Mouse (Mus musculus) kidney, embryonic 14.5 days (tissue): ENCODE results near the gene Unc5cl. TPM values are rescaled to one million over a fixed set of nuclear protein-coding genes. Genes with fewer than 3 reads are reported as not detected.

Experiments
- ATAC-seq: fragments of 200-750 bp; cut with Nextera tagmentation; 2 replicates; pipeline ENCODE4 v1.8.0; 2017; ENCODE audit warnings: moderate number of reproducible peaks, mild to moderate bottlenecking, moderate TSS enrichment, moderate library complexity; ENCODE audit not compliant: low FRiP score, low TSS enrichment
- H3K27ac ChIP-seq: fragments of 300-500 bp; sonication (generic); 2 replicates; pipeline ENCODE4 v1.5.1; 2014; ENCODE audit warnings: low read depth, mild to moderate bottlenecking, low read length, moderate library complexity, mixed read lengths
- H3K27me3 ChIP-seq: fragments of 300-500 bp; sonication (generic); 2 replicates; pipeline ENCODE4 v1.6.1; 2014; ENCODE audit warnings: mild to moderate bottlenecking, low read length; ENCODE audit not compliant: control insufficient read depth, insufficient read depth
- H3K36me3 ChIP-seq: fragments of 300-500 bp; sonication (generic); 2 replicates; pipeline ENCODE4 v1.6.1; 2014; ENCODE audit warnings: low read length, mixed read lengths; ENCODE audit not compliant: control insufficient read depth, insufficient read depth
- H3K4me1 ChIP-seq: fragments of 300-500 bp; sonication (generic); 2 replicates; pipeline ENCODE4 v1.6.1; 2014; ENCODE audit warnings: low read length, mixed read lengths; ENCODE audit not compliant: control insufficient read depth, insufficient read depth
- H3K4me2 ChIP-seq: fragments of 300-500 bp; sonication (generic); replicated peaks from 2 replicates; pipeline ENCODE4 v1.6.1; 2014; ENCODE audit warnings: low read depth, mild to moderate bottlenecking, low read length
- H3K4me3 ChIP-seq: fragments of 300-500 bp; sonication (generic); 2 replicates; pipeline ENCODE4 v1.5.1; 2014; ENCODE audit warnings: mild to moderate bottlenecking, low read length
- H3K9ac ChIP-seq: fragments of 300-500 bp; sonication (generic); 2 replicates; pipeline ENCODE4 v1.6.1; 2014; ENCODE audit warnings: low read depth, mild to moderate bottlenecking, low read length, moderate library complexity
- H3K9me3 ChIP-seq: fragments of 300-500 bp; sonication (generic); 2 replicates; pipeline ENCODE4 v1.6.1; 2016; ENCODE audit warnings: low read length; ENCODE audit not compliant: control insufficient read depth
- WGBS: fragments of 180-500 bp; shearing (Covaris S2); extraction: QIAGEN DNeasy Blood & Tissue Kit; methylation state at CpG from one replicate; pipeline ENCODE4 v1.1.7; 2014; 5-methylcytosine and 5-hydroxymethylcytosine counted together
- polyA plus RNA-seq: library from polyadenylated mRNA; unstranded; fragments of >200 nt; fragmentation: Nextera tagmentation; extraction: Ambion mirVana; gene quantifications from 2 replicates; pipeline ENCODE4 v1.2.1, GENCODE M21; 2014

Unc5cl gene
- polyA plus RNA-seq, 1 experiment from 2014 or later, result 4.7 TPM

DNA sequence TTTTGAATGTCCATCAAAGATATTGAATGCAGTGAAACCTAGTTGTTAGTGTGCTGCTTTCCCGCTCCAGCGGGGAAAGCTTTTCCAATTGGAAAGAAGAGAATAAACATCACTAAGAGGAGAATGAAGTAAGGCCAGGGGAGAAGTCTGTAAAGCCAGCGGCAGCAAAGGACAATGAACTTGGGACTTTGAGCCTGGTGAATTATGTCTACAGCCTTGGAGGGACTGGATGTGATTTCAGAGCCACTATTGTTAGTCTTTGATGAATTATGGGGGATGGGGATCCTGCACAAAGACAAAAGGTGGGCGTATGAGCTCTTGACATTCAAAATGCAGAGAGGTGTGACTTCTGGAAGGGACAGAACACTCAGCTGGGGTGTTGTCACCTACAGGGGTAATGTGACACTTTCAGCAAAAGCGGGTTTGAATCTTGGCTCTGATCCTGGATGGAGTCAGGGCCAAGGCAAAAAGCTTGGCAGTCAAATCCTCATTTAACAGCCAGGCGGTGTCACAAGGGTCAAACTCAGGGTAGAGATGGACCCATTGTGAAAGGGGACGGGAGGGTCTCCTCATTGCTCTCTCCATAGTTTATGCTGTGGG is 46.2 kb downstream of the Unc5cl start:
- Histone ChIP-seq H3K27ac (no peak overlapping the region), H3K27me3 (no peaks in the 10 kb centered on the region), H3K4me1 (peaks cover 6% of the 10 kb centered on the region), H3K36me3 (no peaks in the 10 kb centered on the region), H3K4me2 (no peak overlapping the region), H3K9ac (no peak overlapping the region), H3K9me3 (no peaks in the 10 kb centered on the region), H3K4me3 (no peak overlapping the region)
- no peak for ATAC-seq
- WGBS, result 77% methylated on average over 7 of the region's 7 CpGs

DNA sequence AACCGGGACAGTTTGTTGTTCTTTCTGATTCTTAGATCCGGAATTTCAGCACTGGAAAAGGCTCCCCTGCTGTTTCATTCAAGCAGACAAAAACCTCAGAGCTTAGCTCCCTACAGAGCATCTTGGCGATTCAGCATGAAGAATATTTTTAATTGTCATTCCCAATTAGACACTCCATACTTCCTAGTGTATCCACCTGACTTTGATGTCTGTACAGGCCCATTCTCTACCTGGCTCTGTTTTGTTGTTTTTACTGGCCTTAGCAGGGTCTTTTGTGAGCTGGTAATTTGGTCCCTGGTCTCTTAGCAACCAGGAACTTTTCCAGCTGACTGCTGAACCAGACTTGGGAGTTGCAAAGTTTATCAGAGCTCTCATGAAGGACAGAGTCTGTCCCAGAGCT is 50.3 kb downstream of the Unc5cl start:
- ATAC-seq, result no peak
- 27% methylated on average over 3 of the region's 3 CpGs for WGBS
- Histone ChIP-seq H3K4me2 (no peak overlapping the region), H3K27ac (no peak overlapping the region), H3K9me3 (no peaks in the 10 kb centered on the region), H3K4me1 (peaks cover 6% of the 10 kb centered on the region), H3K9ac (no peak overlapping the region), H3K27me3 (no peaks in the 10 kb centered on the region), H3K36me3 (no peaks in the 10 kb centered on the region), H3K4me3 (no peak overlapping the region)

DNA sequence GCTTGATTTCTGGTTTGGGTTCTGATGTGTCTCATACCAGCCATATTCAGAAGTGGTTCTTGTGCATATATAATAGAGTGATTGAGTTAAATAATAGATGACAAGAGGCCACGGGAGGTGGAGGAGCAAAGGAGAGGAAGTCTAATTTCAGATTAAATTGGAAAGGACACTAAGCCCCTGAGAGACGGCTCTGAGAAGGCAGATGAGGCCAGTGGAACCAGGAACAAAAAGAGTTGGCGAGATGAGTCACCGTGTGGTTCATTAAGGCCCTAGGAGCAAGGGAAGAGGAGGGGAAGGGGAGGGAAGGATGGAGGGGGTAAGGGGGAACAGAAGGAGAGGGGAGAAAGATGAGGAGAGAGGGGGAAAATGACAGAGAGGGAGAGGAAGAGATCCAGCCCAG is 52.3 kb downstream of the Unc5cl start:
- no peak overlapping the region for H3K9ac ChIP-seq
- H3K4me3 ChIP-seq, result no peak overlapping the region
- H3K4me2 ChIP-seq, result no peak overlapping the region
- no peaks in the 10 kb centered on the region for H3K36me3 ChIP-seq
- H3K4me1 ChIP-seq, result peaks cover 6% of the 10 kb centered on the region
- 72% methylated on average over 4 of the region's 4 CpGs for WGBS
- no peak for ATAC-seq
- H3K27ac ChIP-seq, result no peak overlapping the region
- no peaks in the 10 kb centered on the region for H3K9me3 ChIP-seq
- no peaks in the 10 kb centered on the region for H3K27me3 ChIP-seq

DNA sequence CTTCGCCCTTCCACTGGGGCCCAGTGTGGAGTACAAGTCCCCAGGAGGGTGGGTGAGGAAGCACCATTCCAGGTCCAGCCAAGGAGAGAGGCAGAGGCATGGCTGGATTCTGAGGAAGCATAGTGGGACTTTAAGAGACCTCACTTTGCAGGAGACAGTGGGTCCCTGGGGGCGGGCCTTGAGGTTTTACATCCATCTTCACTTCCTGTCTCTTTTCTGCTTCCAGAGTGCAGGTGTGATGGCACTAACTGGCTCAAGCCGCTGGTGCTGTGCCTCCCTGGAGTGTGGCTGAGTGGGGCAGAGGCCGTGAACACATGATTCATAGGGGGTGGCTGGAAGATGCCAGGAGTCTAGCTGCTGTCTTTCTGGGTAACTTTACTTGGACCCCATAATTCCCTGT is 54.9 kb downstream of the Unc5cl start:
- no peaks in the 10 kb centered on the region for H3K27me3 ChIP-seq
- 82% methylated on average over 4 of the region's 4 CpGs for WGBS
- ATAC-seq, result no peak
- H3K36me3 ChIP-seq, result no peaks in the 10 kb centered on the region
- H3K27ac ChIP-seq, result no peak overlapping the region
- no peak overlapping the region for H3K9ac ChIP-seq
- no peaks in the 10 kb centered on the region for H3K9me3 ChIP-seq
- no peak overlapping the region for H3K4me3 ChIP-seq
- peaks cover 18% of the 10 kb centered on the region for H3K4me1 ChIP-seq
- no peak overlapping the region for H3K4me2 ChIP-seq

DNA sequence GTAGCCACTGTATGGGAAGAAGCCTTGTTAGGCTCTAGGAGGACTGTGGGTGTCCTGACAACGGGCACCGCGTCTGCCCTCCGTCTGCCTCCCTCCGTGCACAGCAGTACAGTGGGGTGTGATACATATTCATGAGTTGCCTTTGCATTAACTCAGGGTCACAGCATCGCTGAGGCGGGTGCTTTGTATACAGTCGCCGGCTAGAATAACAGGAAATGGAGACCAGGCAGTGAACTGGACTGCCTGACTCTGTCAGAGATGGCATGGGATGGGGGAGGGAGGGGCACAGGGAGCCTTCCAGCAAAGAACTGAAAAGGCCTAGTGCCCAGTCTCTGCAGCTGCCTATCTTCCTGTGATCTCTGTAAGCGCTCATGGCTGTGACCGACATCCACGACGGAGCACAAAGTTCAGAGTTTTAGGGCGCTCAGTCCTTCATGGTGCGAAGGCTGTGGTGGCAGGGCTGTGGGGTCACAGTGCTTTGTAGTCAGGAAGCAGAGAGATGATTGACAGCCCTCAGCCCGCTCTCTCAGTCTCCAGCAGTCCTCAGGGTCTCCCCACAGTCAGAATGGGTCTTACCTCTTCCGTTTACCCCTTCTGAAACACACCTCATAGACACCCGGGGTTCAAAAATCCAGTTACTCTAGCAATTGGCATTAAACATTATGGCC is 58.0 kb downstream of the Unc5cl start:
- Histone ChIP-seq H3K9ac (no peak overlapping the region), H3K4me3 (no peak overlapping the region), H3K27me3 (no peaks in the 10 kb centered on the region), H3K36me3 (no peaks in the 10 kb centered on the region), H3K9me3 (no peaks in the 10 kb centered on the region), H3K27ac (no peak overlapping the region), H3K4me1 (peaks cover 16% of the 10 kb centered on the region), H3K4me2 (peak overlapping the region; percentile 12; the same call in 1 of the 2 replicates)
- peak; percentile 71 for ATAC-seq
- WGBS, result 31% methylated on average over 18 of the region's 18 CpGs

DNA sequence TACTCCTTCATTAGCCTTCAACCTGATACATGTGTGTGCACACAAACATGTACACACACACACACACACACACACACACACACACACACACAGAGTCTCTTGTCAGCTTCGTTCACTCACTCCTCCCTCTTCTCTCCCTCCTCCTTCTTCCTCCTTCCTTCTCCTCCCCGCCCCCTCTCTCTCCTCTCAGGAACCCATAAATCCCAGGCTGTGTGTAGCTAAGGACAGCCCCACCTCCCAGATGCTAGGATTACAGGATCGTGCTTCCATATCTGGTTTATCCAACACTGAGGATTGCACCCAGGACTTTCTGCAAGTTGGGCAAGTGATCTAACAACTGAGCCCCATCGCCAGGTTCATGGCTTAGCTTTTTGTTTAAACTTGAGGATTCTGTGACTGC is 59.9 kb downstream of the Unc5cl start:
- Histone ChIP-seq H3K27me3 (no peaks in the 10 kb centered on the region), H3K4me2 (no peak overlapping the region), H3K9ac (no peak overlapping the region), H3K4me1 (peaks cover 16% of the 10 kb centered on the region), H3K36me3 (no peaks in the 10 kb centered on the region), H3K9me3 (no peaks in the 10 kb centered on the region), H3K27ac (no peak overlapping the region), H3K4me3 (no peak overlapping the region)
- 21% methylated on average over 4 of the region's 4 CpGs for WGBS
- ATAC-seq, result peak; percentile 81

DNA sequence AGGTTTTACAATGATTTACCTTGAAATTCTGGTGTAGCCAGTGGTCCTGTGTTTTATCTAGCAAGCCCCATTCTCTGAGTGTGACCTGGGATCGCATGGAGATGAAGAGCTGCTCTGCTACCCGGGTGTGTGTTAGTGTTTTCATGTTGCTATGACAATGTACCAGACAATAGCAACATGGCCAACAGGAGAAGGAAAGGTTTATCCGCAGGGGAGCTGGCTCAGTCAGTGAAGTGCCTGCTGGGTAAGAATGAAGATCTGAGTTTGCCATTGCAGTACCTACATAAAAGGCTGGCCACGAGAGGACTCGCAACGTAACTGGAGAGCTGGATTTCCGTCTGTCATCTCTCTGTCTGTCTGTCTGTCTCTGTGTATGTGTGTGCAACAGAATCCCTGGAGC is 64.3 kb downstream of the Unc5cl start:
- H3K4me2 ChIP-seq, result no peak overlapping the region
- no peak overlapping the region for H3K9ac ChIP-seq
- no peaks in the 10 kb centered on the region for H3K27me3 ChIP-seq
- peaks cover 7% of the 10 kb centered on the region; the same call in 1 of the 2 replicates for H3K4me1 ChIP-seq
- ATAC-seq, result no peak
- H3K27ac ChIP-seq, result no peak overlapping the region
- no peak overlapping the region for H3K4me3 ChIP-seq
- WGBS, result 90% methylated on average over 7 of the region's 7 CpGs
- H3K9me3 ChIP-seq, result no peaks in the 10 kb centered on the region
- H3K36me3 ChIP-seq, result no peaks in the 10 kb centered on the region

DNA sequence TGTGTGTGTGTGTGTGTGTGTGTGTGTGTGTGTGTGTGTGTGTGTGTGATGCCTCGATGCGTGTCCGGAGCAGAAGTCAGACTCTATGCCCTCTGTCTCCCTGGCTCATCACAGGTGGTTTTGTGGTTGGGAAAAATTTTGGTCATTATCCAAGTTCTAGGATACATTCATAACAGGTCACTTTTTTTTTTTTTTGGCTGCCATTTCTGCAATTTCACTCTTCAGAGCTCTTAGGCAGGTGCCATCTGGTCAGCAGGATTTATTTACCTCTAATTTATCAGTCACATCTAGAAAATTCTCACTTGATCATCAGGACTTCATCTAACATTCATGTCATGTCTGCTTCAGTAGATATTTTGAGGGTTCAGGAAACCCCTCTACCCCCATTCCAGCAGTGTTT is 65.7 kb downstream of the Unc5cl start:
- no peaks in the 10 kb centered on the region for H3K9me3 ChIP-seq
- no peak overlapping the region for H3K9ac ChIP-seq
- H3K4me2 ChIP-seq, result no peak overlapping the region
- no peaks in the 10 kb centered on the region for H3K36me3 ChIP-seq
- ATAC-seq, result no peak
- no peak overlapping the region for H3K27ac ChIP-seq
- no peak overlapping the region for H3K4me3 ChIP-seq
- H3K27me3 ChIP-seq, result no peaks in the 10 kb centered on the region
- WGBS, result 89% methylated on average over 3 of the region's 3 CpGs
- H3K4me1 ChIP-seq, result no peaks in the 10 kb centered on the region

DNA sequence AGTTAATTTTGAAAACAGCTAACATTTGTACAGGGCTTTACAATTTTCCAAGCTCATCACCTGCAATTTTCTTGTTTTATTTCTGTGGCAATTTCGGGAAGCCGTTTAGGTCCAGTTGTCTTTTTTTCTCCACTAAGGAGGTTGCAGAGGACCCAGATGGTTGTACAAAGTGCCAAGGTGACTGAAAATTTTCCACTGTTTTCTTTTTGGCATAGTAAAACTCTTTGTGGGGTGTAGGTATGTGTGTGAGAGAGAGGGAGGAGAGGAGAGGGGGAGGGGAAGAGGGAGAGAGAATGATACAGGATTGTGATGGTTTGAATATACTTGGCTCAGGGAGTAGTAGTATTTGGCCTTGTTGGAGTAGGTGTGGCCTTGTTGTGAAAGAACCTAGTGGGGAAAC is 68.4 kb downstream of the Unc5cl start:
- Histone ChIP-seq H3K9ac (no peak overlapping the region), H3K4me2 (no peak overlapping the region), H3K4me3 (no peak overlapping the region), H3K27me3 (no peaks in the 10 kb centered on the region), H3K9me3 (no peaks in the 10 kb centered on the region), H3K27ac (no peak overlapping the region), H3K4me1 (no peaks in the 10 kb centered on the region), H3K36me3 (no peaks in the 10 kb centered on the region)
- ATAC-seq, result no peak
- 90% methylated on average over 2 of the region's 2 CpGs for WGBS
